Comparison of ENCODE assay signal across 14 mouse cellular contexts in the genomic region with DNA sequence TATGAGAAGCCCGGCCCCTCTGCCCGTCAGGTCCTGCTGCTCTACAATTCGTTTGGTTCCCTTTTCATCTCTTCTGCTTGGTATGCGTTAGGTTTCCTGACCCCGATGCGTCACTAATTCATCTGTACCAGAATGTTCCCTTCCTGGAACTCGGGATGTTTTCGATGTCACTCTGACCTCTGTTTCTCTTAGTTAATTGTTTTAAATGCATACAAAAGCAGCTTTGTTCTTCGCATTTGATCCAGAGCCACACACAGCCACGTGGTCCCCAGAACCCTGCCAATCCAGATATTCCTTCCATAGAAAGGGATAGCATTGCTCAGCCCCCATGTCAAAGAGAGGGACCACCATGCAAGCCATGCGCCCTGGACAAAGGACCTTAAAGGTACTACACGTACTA. TPM values are rescaled to one million over a fixed set of nuclear protein-coding genes. Genes with fewer than 3 reads are reported as not detected.
A peak's percentile ranks its signal among the peaks of the same experiment; 100 is the strongest.
DNase-seq lines count a peak whose midpoint lies in the region; ATAC-seq and TF ChIP-seq lines count a peak whose summit lies in the region.
"Had no signal": no experiment of that assay in that cellular context is flagged by ENCODE, and none has a peak within 500 bp of the region (broad histone marks: within the 10 kb centered on the region; RNA-seq: fewer than 3 reads in every experiment).

No protein-coding gene starts in this region.

- no peak overlapping the region for H3K27ac ChIP-seq in forebrain, postnatal 0 days (ENCODE audit: low read depth, low read length)
- H3K27ac ChIP-seq in forebrain, embryonic 10.5 days, result no peak overlapping the region
- H3K27ac ChIP-seq: hindbrain, embryonic 10.5 days; limb, embryonic 13.5 days had no signal

- no peak for TF ChIP-seq CTCF in forebrain, postnatal 0 days (IDR thresholded peaks at IDR 0.05; ENCODE audit: low read depth)

- no peak overlapping the region for H3K9ac ChIP-seq in forebrain, postnatal 0 days
- H3K9ac ChIP-seq: limb, embryonic 13.5 days had no signal

- no peaks in the 10 kb centered on the region for H3K9me3 ChIP-seq in forebrain, postnatal 0 days (ENCODE audit: low read length)
- H3K9me3 ChIP-seq in forebrain, embryonic 10.5 days, result no peaks in the 10 kb centered on the region
- H3K9me3 ChIP-seq: hindbrain, embryonic 10.5 days; limb, embryonic 13.5 days had no signal

- no peak overlapping the region for H3K4me2 ChIP-seq in forebrain, postnatal 0 days (ENCODE audit: low read depth)
- H3K4me2 ChIP-seq: limb, embryonic 13.5 days; midbrain, embryonic 11.5 days had no signal

- WGBS in forebrain, postnatal 0 days, result 40% methylated on average over 12 of the region's 12 CpGs
- 55% methylated on average over 12 of the region's 12 CpGs for WGBS in forebrain, embryonic 10.5 days

- H3K36me3 ChIP-seq in forebrain, postnatal 0 days (ENCODE audit: insufficient read depth), result no peaks in the 10 kb centered on the region; the same call in 1 of the 2 replicates
- H3K36me3 ChIP-seq in forebrain, embryonic 10.5 days (replicated peaks), result peaks cover 32% of the 10 kb centered on the region

- H3K4me3 ChIP-seq in forebrain, postnatal 0 days (ENCODE audit: low read depth, low read length), result no peak overlapping the region
- H3K4me3 ChIP-seq in forebrain, embryonic 10.5 days, result no peak overlapping the region
- H3K4me3 ChIP-seq: hindbrain, embryonic 10.5 days; limb, embryonic 13.5 days had no signal

- H3K4me1 ChIP-seq in forebrain, postnatal 0 days (ENCODE audit: insufficient read depth), result no peaks in the 10 kb centered on the region
- peaks cover 6% of the 10 kb centered on the region; the same call in 1 of the 2 replicates for H3K4me1 ChIP-seq in forebrain, embryonic 10.5 days
- H3K4me1 ChIP-seq: limb, embryonic 13.5 days had no signal

- peak; percentile 53 for ATAC-seq in forebrain, postnatal 0 days
- no peak for ATAC-seq in granulocyte monocyte progenitor cell, adult 5-6 weeks (replicated peaks; ENCODE audit: poor library complexity, severe bottlenecking)
- ATAC-seq: Patski had no signal

- no peaks in the 10 kb centered on the region for H3K27me3 ChIP-seq in forebrain, postnatal 0 days (ENCODE audit: insufficient read depth, low read length)
- no peaks in the 10 kb centered on the region for H3K27me3 ChIP-seq in forebrain, embryonic 10.5 days (ENCODE audit: poor library complexity, severe bottlenecking)
- H3K27me3 ChIP-seq: limb, embryonic 13.5 days; Patski had no signal

- DNase-seq in forebrain, postnatal 0 days, result no peak
- no peak for DNase-seq in forebrain, embryonic 10.5 days (ENCODE audit: extremely low spot score, low spot score)
- peak; percentile 53 for DNase-seq in Muller cell, postnatal 12 days (ENCODE audit: inconsistent ontology term)
- peak; percentile 9 for DNase-seq in embryo, embryonic 10.5 days (ENCODE audit: low spot score)
- peak; percentile 22 to 38 for DNase-seq in layer of hippocampus, postnatal 36 days
- no peak for DNase-seq in spleen, postnatal 4 days (ENCODE audit: low spot score in 2 of 2)
- DNase-seq in spleen, adult 12 weeks (ENCODE audit: low spot score), result no peak
- DNase-seq: adrenal gland, postnatal 14 days; kidney, adult 2 months had no signal

RNA-seq across cellular contexts. Expression of a gene that starts 20.2 kb away (rescaled TPM):
- 23.2 and 32.0 TPM in 2 replicates for total RNA-seq in forebrain, postnatal 0 days (2014; rRNA removed)
- 17.5 and 23.3 TPM in 2 replicates for polyA plus RNA-seq in forebrain, postnatal 0 days (2015; fragmentation: Nextera tagmentation; extraction: Ambion mirVana)
- 18.3 and 18.4 TPM in 2 replicates for polyA plus RNA-seq in forebrain, embryonic 10.5 days (2016; fragmentation: Nextera tagmentation; extraction: Ambion mirVana)
- 10 to 100 TPM; 79.9 to 84.8 TPM for total RNA-seq in layer of hippocampus, postnatal 36 days (2021)
- not detected in 2 replicates for total RNA-seq in granulocyte monocyte progenitor cell, adult 5-6 weeks (2014; fragmentation: Nextera tagmentation)
- 0.22 TPM in 1 of 2 replicates, not detected in the other for total RNA-seq in granulocyte monocyte progenitor cell, adult 5-6 weeks (2017)

Comparison
In these comparisons a context has a peak if more than half of its experiments do, and no peak if none do; other contexts are left out.
1. DNase-seq: peak in Muller cell, postnatal 12 days (single experiment), embryo, embryonic 10.5 days (single experiment) and layer of hippocampus, postnatal 36 days (2 of 2); none in forebrain, postnatal 0 days (single experiment), forebrain, embryonic 10.5 days (single experiment), spleen, postnatal 4 days (0 of 2) and spleen, adult 12 weeks (single experiment).
2. RNA of a gene that starts 20.2 kb away (total RNA-seq): 79.9 to 84.8 TPM in layer of hippocampus, postnatal 36 days and 23.2 to 32.0 TPM in forebrain, postnatal 0 days; 0.22 TPM in granulocyte monocyte progenitor cell, adult 5-6 weeks; every median in the first group is over 10 times any median in the second.